ENCODE assay signal across 27 mouse cellular contexts in genomic region chr4:64139836-64140235, GRCm38 (mm10).
A peak's percentile ranks its signal among the peaks of the same experiment; 100 is the strongest.
DNase-seq lines count a peak whose midpoint lies in the region; ATAC-seq and TF ChIP-seq lines count a peak whose summit lies in the region.
"Had no signal": no experiment of that assay in that cellular context is flagged by ENCODE, and none has a peak within 500 bp of the region (broad histone marks: within the 10 kb centered on the region; RNA-seq: fewer than 3 reads in every experiment).

No protein-coding gene starts in this region.

- no peaks in the 10 kb centered on the region for H3K79me2 ChIP-seq in myocyte (ENCODE audit: control insufficient read depth, insufficient read depth)

- H3K4me2 ChIP-seq in lung, embryonic 14.5 days = no peak overlapping the region
- peak overlapping the region; percentile 52 for H3K4me2 ChIP-seq in myocyte (ENCODE audit: low read depth)
- H3K4me2 ChIP-seq: embryonic facial prominence, embryonic 13.5 days; forebrain, embryonic 13.5 days; heart, embryonic 11.5 days; hindbrain, embryonic 12.5 days; intestine, embryonic 15.5 days had no signal

- H3K4me1 ChIP-seq in lung, embryonic 14.5 days (ENCODE audit: insufficient read depth) = no peaks in the 10 kb centered on the region
- no peaks in the 10 kb centered on the region for H3K4me1 ChIP-seq in lung, adult 2 months (ENCODE audit: control insufficient read depth, insufficient read depth, low read length)
- H3K4me1 ChIP-seq: hindbrain, embryonic 12.5 days; intestine, embryonic 15.5 days had no signal

- H3K36me3 ChIP-seq in lung, embryonic 14.5 days (ENCODE audit: insufficient read depth) = no peaks in the 10 kb centered on the region
- no peaks in the 10 kb centered on the region for H3K36me3 ChIP-seq in myocyte (ENCODE audit: control insufficient read depth, insufficient read depth)
- H3K36me3 ChIP-seq: embryonic facial prominence, embryonic 13.5 days; forebrain, embryonic 10.5 days; G1E; hindbrain, embryonic 12.5 days; intestine, embryonic 15.5 days had no signal

- peak; percentile 44 for DNase-seq in lung, embryonic 14.5 days
- no peak for DNase-seq in lung, adult 2 months
- DNase-seq in lung, postnatal 36 days = peak; percentile 18
- no peak for DNase-seq in lung, postnatal 4 days
- DNase-seq in Muller cell, postnatal 12 days (ENCODE audit: inconsistent ontology term) = peak; percentile 76
- DNase-seq in kidney, adult 18-20 months = no peak
- DNase-seq in right cerebral cortex, adult 18-20 months = no peak
- DNase-seq: adrenal gland, adult 2 months; adrenal gland, postnatal 14 days; cerebellum, adult 11 months; cerebellum, adult 2 months; cerebellum, adult 9-11 months; cerebellum, postnatal 25 days; gastrocnemius, adult 2 months; gastrocnemius, postnatal 14 days; heart, adult 11 months had no signal

- no peak overlapping the region for H3K27ac ChIP-seq in lung, embryonic 14.5 days (ENCODE audit: low read depth)
- H3K27ac ChIP-seq: embryonic facial prominence, embryonic 13.5 days; forebrain, embryonic 10.5 days; forebrain, embryonic 13.5 days; gastrocnemius, adult 2 months; hindbrain, embryonic 12.5 days; intestine, embryonic 15.5 days had no signal

- no peak for ATAC-seq in lung, embryonic 14.5 days (ENCODE audit: insufficient read depth)
- ATAC-seq: forebrain, embryonic 13.5 days; forebrain, embryonic 16.5 days; hindbrain, embryonic 16.5 days; intestine, embryonic 15.5 days had no signal

- TF ChIP-seq CTCF in lung, embryonic 14.5 days (IDR thresholded peaks at IDR 0.05; ENCODE audit: low read depth) = no peak
- no peak for TF ChIP-seq CTCF in lung, adult 2 months (IDR thresholded peaks at IDR 0.05; ENCODE audit: insufficient read depth, low read length)

- H3K9me3 ChIP-seq in lung, embryonic 14.5 days (ENCODE audit: low read depth, low read length) = no peaks in the 10 kb centered on the region
- H3K9me3 ChIP-seq: embryonic facial prominence, embryonic 13.5 days; forebrain, embryonic 10.5 days; forebrain, embryonic 13.5 days; hindbrain, embryonic 12.5 days; intestine, embryonic 15.5 days had no signal

- 61% methylated on average over 4 of the region's 4 CpGs for WGBS in lung, embryonic 14.5 days
- 64% methylated on average over 4 of the region's 4 CpGs for WGBS in lung, adult 2 months

- no peak overlapping the region for H3K9ac ChIP-seq in lung, embryonic 14.5 days
- H3K9ac ChIP-seq: embryonic facial prominence, embryonic 13.5 days; forebrain, embryonic 13.5 days; hindbrain, embryonic 12.5 days; intestine, embryonic 15.5 days had no signal

- no peak overlapping the region for H3ac ChIP-seq in myocyte (ENCODE audit: control insufficient read depth, insufficient read length)

- H3K27me3 ChIP-seq in lung, embryonic 14.5 days (ENCODE audit: insufficient read depth, low read length) = no peaks in the 10 kb centered on the region
- no peaks in the 10 kb centered on the region for H3K27me3 ChIP-seq in myocyte (ENCODE audit: control insufficient read depth, insufficient read depth, insufficient read length)
- H3K27me3 ChIP-seq: CH12.LX; embryonic facial prominence, embryonic 13.5 days; forebrain, embryonic 13.5 days; hindbrain, embryonic 12.5 days; intestine, embryonic 15.5 days had no signal

- no peak overlapping the region for H3K4me3 ChIP-seq in lung, embryonic 14.5 days (ENCODE audit: low read depth, low read length)
- H3K4me3 ChIP-seq in lung, adult 2 months (replicated peaks; ENCODE audit: extremely low read depth, low read depth, low read length) = no peak overlapping the region
- H3K4me3 ChIP-seq in myocyte = no peak overlapping the region
- H3K4me3 ChIP-seq: embryonic facial prominence, embryonic 13.5 days; forebrain, embryonic 10.5 days; forebrain, embryonic 13.5 days; gastrocnemius, adult 2 months; hindbrain, embryonic 12.5 days; intestine, embryonic 15.5 days had no signal

- TF ChIP-seq POLR2A in lung, adult 2 months (IDR thresholded peaks at IDR 0.05; ENCODE audit: borderline replicate concordance, extremely low read depth, low read depth, low read length) = no peak
- no peak for TF ChIP-seq POLR2A in myocyte (IDR thresholded peaks at IDR 0.05; ENCODE audit: insufficient read length, low read depth)

TF ChIP-seq in myocyte, 11 proteins besides CTCF, POLR2A, EP300 and RAD21:
- TF ChIP-seq TCF12 (IDR thresholded peaks at IDR 0.05; ENCODE audit: insufficient read depth, poor library complexity, severe bottlenecking) (no peak), CEBPB (IDR thresholded peaks at IDR 0.05; ENCODE audit: insufficient read depth, poor library complexity, severe bottlenecking) (peak; percentile 77)

Comparison
In these comparisons a context has a peak if more than half of its experiments do, and no peak if none do; other contexts are left out.
1. DNase-seq: peak in lung, embryonic 14.5 days (single experiment), lung, postnatal 36 days (single experiment) and Muller cell, postnatal 12 days (single experiment); none in lung, adult 2 months (single experiment), lung, postnatal 4 days (0 of 2), kidney, adult 18-20 months (single experiment) and right cerebral cortex, adult 18-20 months (single experiment).